Mouse (Mus musculus): ENCODE results near the gene Mrpl21.
A peak's percentile ranks its signal among the peaks of the same experiment; 100 is the strongest.

The Mrpl21 gene

DNA sequence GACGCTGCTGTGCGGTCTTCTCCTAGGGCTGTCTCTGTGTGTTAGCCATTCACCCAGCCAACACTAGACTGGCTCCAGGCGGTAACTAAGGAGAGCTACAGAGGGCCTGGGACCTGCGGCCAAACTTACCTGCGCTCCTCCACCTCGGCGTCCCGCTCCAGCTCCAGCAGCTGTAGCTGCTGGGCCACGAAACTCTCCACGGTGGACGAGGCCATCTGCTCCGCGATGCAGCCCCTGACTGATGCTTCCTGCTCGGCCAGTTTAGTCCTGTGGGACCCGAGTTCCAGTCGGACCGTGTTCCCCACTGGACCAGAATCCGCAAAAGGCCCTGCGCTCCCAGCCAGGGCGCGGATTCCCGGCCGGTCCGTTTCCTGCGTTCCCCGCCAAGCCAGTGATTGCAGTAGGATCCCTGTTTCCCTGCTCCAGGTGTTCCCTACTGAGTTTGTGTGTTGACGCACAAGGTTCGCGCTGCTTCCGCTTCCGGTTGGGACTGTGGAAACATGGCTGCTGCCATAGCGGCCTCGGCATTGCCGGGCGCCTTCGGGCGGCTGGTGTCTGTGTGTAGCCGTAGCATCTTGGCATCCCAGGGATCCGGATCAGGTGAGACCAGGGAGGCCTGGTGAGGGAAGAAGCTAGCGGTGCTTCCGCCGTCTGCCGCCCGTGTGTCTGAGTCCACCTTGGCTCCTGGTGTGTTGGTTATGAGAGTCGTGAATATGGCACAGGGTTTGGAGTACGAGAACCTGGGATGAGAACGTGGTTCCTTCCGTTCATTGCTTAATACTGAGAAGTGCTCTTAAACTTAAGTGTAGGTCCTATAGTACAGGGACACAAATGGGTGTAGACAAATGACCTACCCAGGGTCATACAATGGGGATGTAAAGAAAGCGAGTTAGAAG is at the start of gene Mrpl21, which contains the start of gene Ighmbp2:
Gene Mrpl21 (plus strand): TSS at position 330 of the 896 bp plus-strand sequence.
Gene Ighmbp2 (minus strand): TSS at position 446 of the 896 bp plus-strand sequence.
- DNase-seq (ENCODE audit: low spot score) = peak; percentile 84

- no peak for DNase-seq (ENCODE audit: low spot score)
Measured at GRCm38 (mm10) chr19:3260016-3260415, 22.7 kb upstream of the Mrpl21 start.

- DNase-seq (ENCODE audit: low spot score) = no peak
Measured at GRCm38 (mm10) chr19:3260591-3260990, 22.1 kb upstream of the Mrpl21 start.

GRCm38 (mm10) chr19:3261336-3261735 is 21.4 kb upstream of the Mrpl21 start:
- DNase-seq (ENCODE audit: low spot score) = no peak

GRCm38 (mm10) chr19:3261764-3262525 is 20.8 kb upstream of the Mrpl21 start:
- DNase-seq (ENCODE audit: low spot score) = no peak

DNA sequence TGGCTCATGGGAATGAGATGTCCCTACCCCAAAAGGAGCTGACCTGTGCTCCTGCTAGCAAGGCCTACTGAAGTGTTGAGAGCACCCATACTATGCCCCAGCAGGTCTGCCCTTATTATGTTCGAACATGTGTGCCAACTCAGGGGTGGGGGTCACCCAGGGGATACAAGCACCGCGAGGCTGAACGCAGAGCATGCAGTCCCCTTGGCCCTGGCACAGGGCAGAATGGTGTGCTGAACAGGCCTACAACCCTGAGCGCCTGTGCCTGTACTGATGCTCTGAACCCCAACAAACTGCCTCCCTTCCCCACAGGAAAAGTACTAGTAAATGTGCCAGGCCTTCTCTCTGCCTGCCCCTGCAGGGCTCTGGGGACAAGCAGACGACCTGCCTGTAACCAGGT is 18.4 kb upstream of the Mrpl21 start:
- DNase-seq (ENCODE audit: low spot score) = no peak

DNA sequence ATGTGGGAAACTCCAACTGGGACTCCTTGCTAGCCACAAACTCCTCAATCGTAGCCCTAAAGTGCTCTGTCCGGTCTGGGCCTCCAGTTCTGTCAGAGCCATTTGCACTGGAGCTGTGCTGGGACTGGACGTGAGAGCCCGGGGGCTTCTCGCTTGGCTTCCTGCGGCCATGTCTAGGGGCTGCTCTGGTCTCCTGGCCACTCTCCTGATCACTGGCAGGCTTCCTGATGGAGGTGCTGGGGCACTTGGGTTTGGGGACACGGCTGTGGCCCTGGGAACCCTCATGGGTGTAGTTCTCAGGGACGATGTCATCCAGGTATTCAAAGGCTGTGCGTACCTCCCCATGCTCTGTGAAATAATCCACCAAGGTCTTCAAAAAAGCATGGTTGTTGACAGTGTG is 17.5 kb upstream of the Mrpl21 start:
- DNase-seq (ENCODE audit: low spot score) = no peak

GRCm38 (mm10) chr19:3266136-3266535 is 16.6 kb upstream of the Mrpl21 start:
- no peak for DNase-seq (ENCODE audit: low spot score)

DNA sequence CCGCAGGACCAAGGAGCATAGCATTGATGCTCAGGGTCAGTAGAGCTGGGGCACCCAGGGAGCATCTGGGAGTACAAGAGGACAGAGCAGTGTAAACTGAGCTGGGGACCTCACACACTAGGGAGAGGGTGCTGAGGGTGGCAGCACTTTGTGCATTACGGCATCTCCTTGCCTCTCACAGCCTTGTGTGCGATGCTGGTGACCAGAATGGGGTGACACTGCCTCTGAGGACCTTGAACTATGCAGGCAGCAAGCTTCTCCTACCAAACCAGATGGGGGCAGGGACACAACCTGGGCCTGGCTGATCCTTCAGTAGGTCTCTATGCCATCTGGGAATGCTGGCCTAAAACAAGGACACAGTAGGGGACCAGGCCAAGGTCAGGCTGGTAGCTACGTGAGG is 16.0 kb upstream of the Mrpl21 start:
- DNase-seq (ENCODE audit: low spot score) = no peak

GRCm38 (mm10) chr19:3267340-3267739 is 15.4 kb upstream of the Mrpl21 start:
- DNase-seq (ENCODE audit: low spot score) = no peak

- DNase-seq (ENCODE audit: low spot score) = no peak
Measured at GRCm38 (mm10) chr19:3268218-3268980, 14.3 kb upstream of the Mrpl21 start.

DNA sequence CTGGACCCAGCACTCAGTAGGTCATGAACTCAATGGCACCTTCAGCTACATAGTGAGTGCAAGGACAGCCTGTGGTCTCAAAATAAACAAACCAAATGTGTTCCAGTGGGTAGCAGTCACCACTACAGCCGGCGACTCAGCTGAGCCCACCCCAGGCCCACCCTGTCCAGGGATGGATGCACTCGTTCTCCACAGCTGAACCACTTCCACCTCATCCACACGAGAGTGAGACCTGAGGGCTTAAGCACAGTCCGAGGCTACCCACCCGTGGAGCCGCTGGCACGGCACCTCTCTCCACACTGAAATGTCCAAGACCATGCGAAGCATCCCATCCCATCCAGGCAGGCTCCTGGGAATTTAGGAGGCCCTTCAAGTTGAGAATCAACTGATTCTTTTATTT is 13.4 kb upstream of the Mrpl21 start:
- no peak for DNase-seq (ENCODE audit: low spot score)

GRCm38 (mm10) chr19:3269803-3270202 is 12.9 kb upstream of the Mrpl21 start:
- no peak for DNase-seq (ENCODE audit: low spot score)

DNA sequence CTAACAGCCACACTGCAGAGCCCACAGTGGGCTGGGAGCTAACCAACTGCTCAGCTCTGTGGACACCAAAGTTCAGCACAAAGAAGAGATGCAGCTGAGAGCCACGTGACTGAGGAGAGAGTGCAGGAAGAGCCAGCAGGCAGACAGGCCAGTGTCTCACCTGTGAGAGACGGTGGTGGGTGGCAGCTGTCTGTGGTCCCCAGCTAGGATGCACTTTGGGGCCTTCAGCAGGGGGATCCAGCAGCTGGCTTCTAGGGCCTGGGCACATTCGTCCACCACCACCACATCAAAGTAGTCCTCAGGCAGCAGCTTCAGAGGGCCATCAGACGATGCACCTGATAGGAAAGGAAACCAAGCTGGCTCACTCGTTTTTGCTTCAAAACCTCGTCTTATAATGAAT is 11.3 kb upstream of the Mrpl21 start:
- no peak for DNase-seq (ENCODE audit: low spot score)

GRCm38 (mm10) chr19:3273331-3273730 is 9.4 kb upstream of the Mrpl21 start:
- no peak for DNase-seq (ENCODE audit: low spot score)

- DNase-seq (ENCODE audit: low spot score) = no peak
Measured at GRCm38 (mm10) chr19:3275744-3276365, 6.8 kb upstream of the Mrpl21 start.

- no peak for DNase-seq (ENCODE audit: low spot score)
Measured at GRCm38 (mm10) chr19:3281886-3282285, 815 bp upstream of the Mrpl21 start.

GRCm38 (mm10) chr19:3289006-3289405 is 6.3 kb downstream of the Mrpl21 start:
- no peak for DNase-seq (ENCODE audit: low spot score)

DNA sequence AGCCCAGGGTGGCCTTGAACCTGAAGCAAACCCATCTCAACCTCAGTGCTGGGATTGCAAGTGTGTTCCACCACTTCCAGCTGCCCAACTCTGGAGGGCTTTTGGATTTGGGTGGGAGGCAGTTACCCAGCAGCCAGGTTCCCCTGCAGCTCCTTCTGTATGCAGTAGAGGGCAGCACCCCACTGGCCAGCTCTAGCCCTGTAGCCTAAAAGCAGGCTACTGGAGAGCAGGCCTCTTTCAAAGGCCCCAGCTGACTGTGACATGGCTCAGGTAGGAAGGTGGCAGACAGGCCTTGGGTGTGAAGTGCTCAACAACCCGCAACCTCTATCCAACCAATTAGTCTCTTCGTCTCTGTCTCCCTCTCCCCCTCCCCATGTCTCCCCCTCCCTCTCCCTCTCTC is 9.3 kb downstream of the Mrpl21 start:
- no peak for DNase-seq (ENCODE audit: low spot score)

DNA sequence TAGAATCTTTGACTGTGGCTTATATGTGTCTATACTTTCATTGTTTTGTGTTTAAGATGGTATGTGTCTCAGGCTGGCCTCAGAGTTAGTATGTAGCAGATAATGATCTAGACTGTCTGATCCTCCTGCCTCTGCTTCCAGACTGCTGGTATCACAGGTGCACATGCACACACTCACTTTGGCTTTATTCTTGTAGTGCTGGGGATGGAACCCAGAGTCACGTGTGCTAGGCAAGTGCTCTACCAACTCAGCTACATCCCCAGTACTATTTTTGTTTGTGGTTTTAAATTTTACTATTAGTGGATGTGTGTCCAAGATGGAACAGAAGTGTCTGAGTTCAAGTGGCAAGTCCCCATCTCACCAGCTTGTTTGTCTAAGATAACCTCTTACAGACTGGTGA is 10.3 kb downstream of the Mrpl21 start:
- DNase-seq (ENCODE audit: low spot score) = no peak

DNA sequence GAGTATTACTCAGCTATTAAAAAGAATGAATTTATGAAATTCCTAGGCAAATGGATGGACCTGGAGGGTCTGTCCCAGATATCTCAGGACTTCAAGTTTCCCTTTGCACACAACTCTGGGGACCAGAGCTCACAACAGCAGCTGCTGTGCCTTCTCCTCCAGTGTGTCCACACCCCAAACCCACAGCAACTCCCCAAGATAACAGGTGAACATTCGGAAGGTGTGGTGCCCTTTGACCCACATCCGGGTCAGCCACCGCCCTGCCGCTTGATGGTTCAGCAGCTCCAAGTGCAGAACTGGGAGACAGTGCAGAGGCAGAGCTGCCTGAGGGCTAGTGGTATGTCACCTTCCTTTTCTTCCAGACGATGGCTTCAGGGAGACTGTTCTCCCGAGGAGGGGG is 12.5 kb downstream of the Mrpl21 start:
- no peak for DNase-seq (ENCODE audit: low spot score)

DNA sequence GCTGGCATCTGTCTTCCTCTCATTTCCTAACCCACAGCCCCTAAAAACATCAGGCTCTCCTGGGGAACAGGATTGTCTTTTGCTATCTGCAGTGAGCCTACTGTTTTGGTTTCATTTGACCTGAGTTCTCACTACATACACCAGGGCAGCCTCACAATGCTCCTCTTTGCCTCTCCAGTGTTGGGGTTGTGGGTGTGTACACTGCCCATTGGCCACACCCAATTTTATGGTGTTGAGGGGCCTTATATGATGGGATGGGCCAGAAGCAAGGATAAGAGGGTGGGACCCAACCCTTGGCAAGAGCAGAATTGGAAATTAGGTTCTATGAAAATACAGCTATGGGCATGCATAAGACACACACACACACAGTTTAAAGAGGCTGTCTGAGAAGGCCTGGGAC is 14.3 kb downstream of the Mrpl21 start:
- no peak for DNase-seq (ENCODE audit: low spot score)
